Comparison of ENCODE assay signal across 12 mouse cellular contexts in the genomic region with DNA sequence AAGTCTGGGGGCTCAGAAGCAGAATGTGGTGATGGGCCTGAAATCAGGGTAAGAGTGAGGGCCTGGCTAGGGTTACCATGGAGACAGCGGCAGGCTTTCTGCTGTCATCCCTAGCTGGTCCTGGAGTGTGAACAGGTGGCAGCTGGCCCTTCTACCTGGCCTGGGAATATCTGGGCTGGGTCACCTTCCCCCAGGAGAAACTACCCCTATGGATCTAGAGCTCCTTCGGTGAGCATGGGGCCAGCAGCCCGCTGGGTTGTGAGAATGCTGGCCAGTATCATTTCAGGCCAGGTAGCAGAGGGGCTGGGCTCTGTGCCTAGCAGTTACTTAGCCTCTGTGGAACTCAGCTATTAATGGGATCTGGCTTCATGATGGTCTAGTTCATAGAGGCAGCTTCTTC. TPM values are rescaled to one million over a fixed set of nuclear protein-coding genes. Genes with fewer than 3 reads are reported as not detected.
DNase-seq lines count a peak whose midpoint lies in the region; ATAC-seq and TF ChIP-seq lines count a peak whose summit lies in the region.
"Had no signal": no experiment of that assay in that cellular context is flagged by ENCODE, and none has a peak within 500 bp of the region (broad histone marks: within the 10 kb centered on the region; RNA-seq: fewer than 3 reads in every experiment).

No protein-coding gene starts in this region.

- no peak overlapping the region for H3K4me2 ChIP-seq in lung, embryonic 14.5 days
- H3K4me2 ChIP-seq in heart, embryonic 12.5 days, result peak overlapping the region; percentile 10
- no peak overlapping the region for H3K4me2 ChIP-seq in stomach, embryonic 16.5 days (ENCODE audit: low read depth, low read length)
- H3K4me2 ChIP-seq: liver, embryonic 13.5 days had no signal

- TF ChIP-seq CTCF in lung, embryonic 14.5 days (IDR thresholded peaks at IDR 0.05; ENCODE audit: low read depth), result no peak

- no peaks in the 10 kb centered on the region for H3K27me3 ChIP-seq in lung, embryonic 14.5 days (ENCODE audit: insufficient read depth, low read length)
- no peaks in the 10 kb centered on the region for H3K27me3 ChIP-seq in heart, embryonic 12.5 days (replicated peaks)
- no peaks in the 10 kb centered on the region for H3K27me3 ChIP-seq in stomach, embryonic 16.5 days (ENCODE audit: control insufficient read depth, insufficient read depth, low read length)

- no peak for DNase-seq in cerebellum, postnatal 4 days (ENCODE audit: low spot score in 2 of 2)
- DNase-seq in lung, embryonic 14.5 days, result no peak
- DNase-seq in lung, postnatal 10 days, result no peak
- DNase-seq in left cerebral cortex, adult 18-20 months (ENCODE audit: low spot score in 2 of 2), result no peak
- DNase-seq in right cerebral cortex, adult 18-20 months, result no peak
- DNase-seq: forebrain, postnatal 0 days; liver, embryonic 13.5 days; thymus, postnatal 36 days had no signal

- ATAC-seq in cerebellum, adult (ENCODE audit: insufficient number of reproducible peaks, low FRiP score, low TSS enrichment), result peak; percentile 43; the same call in 1 of the 2 replicates
- no peak for ATAC-seq in lung, embryonic 14.5 days (ENCODE audit: insufficient read depth)
- ATAC-seq in heart, embryonic 12.5 days (ENCODE audit: insufficient number of reproducible peaks, low FRiP score), result no peak
- ATAC-seq in stomach, embryonic 16.5 days (ENCODE audit: insufficient read depth, low FRiP score), result no peak
- ATAC-seq: forebrain, postnatal 0 days had no signal

- 58% methylated on average over 3 of the region's 3 CpGs for WGBS in lung, embryonic 14.5 days
- 54% methylated on average over 3 of the region's 3 CpGs for WGBS in heart, embryonic 12.5 days
- 63% methylated on average over 3 of the region's 3 CpGs for WGBS in stomach, embryonic 16.5 days

- H3K4me3 ChIP-seq in lung, embryonic 14.5 days (ENCODE audit: low read depth, low read length), result no peak overlapping the region
- H3K4me3 ChIP-seq in heart, embryonic 12.5 days, result no peak overlapping the region
- no peak overlapping the region for H3K4me3 ChIP-seq in stomach, embryonic 16.5 days (replicated peaks; ENCODE audit: low read length)
- H3K4me3 ChIP-seq: liver, embryonic 13.5 days had no signal

- H3K36me3 ChIP-seq in lung, embryonic 14.5 days (ENCODE audit: insufficient read depth), result no peaks in the 10 kb centered on the region
- H3K36me3 ChIP-seq in heart, embryonic 12.5 days, result no peaks in the 10 kb centered on the region
- H3K36me3 ChIP-seq in stomach, embryonic 16.5 days (ENCODE audit: control insufficient read depth, insufficient read depth, low read length), result no peaks in the 10 kb centered on the region
- H3K36me3 ChIP-seq: liver, embryonic 13.5 days had no signal

- no peaks in the 10 kb centered on the region for H3K9me3 ChIP-seq in lung, embryonic 14.5 days (ENCODE audit: low read depth, low read length)
- no peaks in the 10 kb centered on the region for H3K9me3 ChIP-seq in heart, embryonic 12.5 days (replicated peaks)
- no peaks in the 10 kb centered on the region for H3K9me3 ChIP-seq in stomach, embryonic 16.5 days (replicated peaks; ENCODE audit: control insufficient read depth, low read length)
- H3K9me3 ChIP-seq: liver, embryonic 13.5 days had no signal

- H3K9ac ChIP-seq in lung, embryonic 14.5 days, result no peak overlapping the region
- peak overlapping the region; percentile 40 for H3K9ac ChIP-seq in heart, embryonic 12.5 days
- no peak overlapping the region for H3K9ac ChIP-seq in stomach, embryonic 16.5 days (ENCODE audit: low read length)
- H3K9ac ChIP-seq: forebrain, postnatal 0 days; liver, embryonic 13.5 days had no signal

- 0 out of 2 replicates have a peak overlapping the region, but pooled peaks have one; percentile 83 for H3K27ac ChIP-seq in lung, embryonic 14.5 days (ENCODE audit: low read depth)
- H3K27ac ChIP-seq in heart, embryonic 12.5 days (ENCODE audit: poor library complexity, severe bottlenecking), result peak overlapping the region; percentile 95
- H3K27ac ChIP-seq in stomach, embryonic 16.5 days (ENCODE audit: low read length), result 0 out of 2 replicates have a peak overlapping the region, but pooled peaks have one; percentile 13
- H3K27ac ChIP-seq: liver, embryonic 13.5 days had no signal

- H3K4me1 ChIP-seq in lung, embryonic 14.5 days (ENCODE audit: insufficient read depth), result peaks cover 7% of the 10 kb centered on the region
- peaks cover 54% of the 10 kb centered on the region for H3K4me1 ChIP-seq in heart, embryonic 12.5 days (replicated peaks)
- peaks cover 31% of the 10 kb centered on the region for H3K4me1 ChIP-seq in stomach, embryonic 16.5 days (ENCODE audit: control insufficient read depth, insufficient read depth, low read length)

RNA-seq across cellular contexts. Expression of a gene that starts 18.7 kb away (rescaled TPM):
- polyA plus RNA-seq in lung, embryonic 14.5 days (2014; fragmentation: Nextera tagmentation; extraction: Ambion mirVana), result 5.3 and 6.5 TPM in 2 replicates
- polyA plus RNA-seq in heart, embryonic 12.5 days (2016; fragmentation: Nextera tagmentation; extraction: Ambion mirVana), result 12.9 and 15.8 TPM in 2 replicates
- 10.0 and 10.1 TPM in 2 replicates for polyA plus RNA-seq in stomach, embryonic 16.5 days (2015; fragmentation: Nextera tagmentation; extraction: Ambion mirVana)
- total RNA-seq in left cerebral cortex, adult 18-20 months (2021), result under 1 TPM; 0.30 to 0.54 TPM
- total RNA-seq: neutrophil, adult 5-6 weeks had no signal

RNA-seq across cellular contexts. Expression of a gene that starts 30.5 kb away (rescaled TPM):
- polyA plus RNA-seq in lung, embryonic 14.5 days (2014; fragmentation: Nextera tagmentation; extraction: Ambion mirVana), result 4.7 and 5.7 TPM in 2 replicates
- polyA plus RNA-seq in heart, embryonic 12.5 days (2016; fragmentation: Nextera tagmentation; extraction: Ambion mirVana), result 3.8 and 4.3 TPM in 2 replicates
- 18.3 and 18.5 TPM in 2 replicates for polyA plus RNA-seq in stomach, embryonic 16.5 days (2015; fragmentation: Nextera tagmentation; extraction: Ambion mirVana)
- total RNA-seq in left cerebral cortex, adult 18-20 months (2021), result not detected
- total RNA-seq: neutrophil, adult 5-6 weeks had no signal

RNA-seq across cellular contexts. Expression of a gene that starts 55.9 kb away (rescaled TPM):
- polyA plus RNA-seq in lung, embryonic 14.5 days (2014; fragmentation: Nextera tagmentation; extraction: Ambion mirVana), result 65.2 and 75.6 TPM in 2 replicates
- 57.1 and 61.7 TPM in 2 replicates for polyA plus RNA-seq in heart, embryonic 12.5 days (2016; fragmentation: Nextera tagmentation; extraction: Ambion mirVana)
- 75.8 and 84.7 TPM in 2 replicates for polyA plus RNA-seq in stomach, embryonic 16.5 days (2015; fragmentation: Nextera tagmentation; extraction: Ambion mirVana)
- total RNA-seq in left cerebral cortex, adult 18-20 months (2021), result 10 to 100 TPM; 37.8 to 39.6 TPM

Comparison
In these comparisons a context has a peak if more than half of its experiments do, and no peak if none do; other contexts are left out.
1. H3K27ac ChIP-seq: peak in every context shown above with its lines; median percentile 95 in heart, embryonic 12.5 days; 83 in lung, embryonic 14.5 days; 13 in stomach, embryonic 16.5 days.